Mouse (Mus musculus): ENCODE data around the gene Tenm3.

GRCm38 (mm10) chr8:48489417-48489816 lies 354.3 kb downstream of the Tenm3 start:
- TF ChIP-seq MYC (IDR thresholded peaks at IDR 0.05; ENCODE audit: low read depth, low read length) (no peak), CHD2 (IDR thresholded peaks at IDR 0.05; ENCODE audit: low read length) (no peak), CTCF (conservative IDR thresholded peaks at IDR 0.05 in 1 of 2, IDR thresholded peaks at IDR 0.05 in 1 of 2; ENCODE audit: low read depth in 2 of 2, low read length in 2 of 2) (no peak), MAX (IDR thresholded peaks at IDR 0.05; ENCODE audit: low read length) (no peak)

Data from CH12.LX (cell line).